Mouse (Mus musculus) CD4-positive, CD25-positive, alpha-beta regulatory T cell, adult 2 months (primary cell): Measurements from ENCODE around the gene Sema4f.

ENCODE experiments used
- DNase-seq: peaks from one replicate; pipeline ENCODE4 v3.0.0-alpha.2; 2012; ENCODE audit warnings: low read depth, low spot score

The Sema4f gene

DNA sequence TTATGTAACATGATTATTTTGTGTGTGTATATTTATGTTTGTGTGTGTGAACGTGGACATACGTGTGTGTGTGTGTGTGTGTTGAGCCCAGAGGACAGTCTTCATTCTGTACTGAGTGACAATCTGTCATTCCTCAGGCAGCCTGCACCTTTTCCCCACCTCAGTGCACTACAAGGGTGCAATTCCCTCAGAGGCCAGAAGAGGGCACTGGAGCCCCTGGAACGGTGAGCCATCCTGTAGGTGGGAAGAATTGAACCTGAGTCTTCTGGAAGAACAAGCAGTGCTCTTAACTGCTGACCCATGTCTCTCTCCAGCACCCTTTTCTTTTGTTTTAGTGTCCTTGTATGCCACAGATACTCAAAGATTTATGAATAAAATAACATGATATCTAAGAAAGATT, 23.7 kb downstream of the Sema4f start:
- peak; percentile 85 for DNase-seq

DNA sequence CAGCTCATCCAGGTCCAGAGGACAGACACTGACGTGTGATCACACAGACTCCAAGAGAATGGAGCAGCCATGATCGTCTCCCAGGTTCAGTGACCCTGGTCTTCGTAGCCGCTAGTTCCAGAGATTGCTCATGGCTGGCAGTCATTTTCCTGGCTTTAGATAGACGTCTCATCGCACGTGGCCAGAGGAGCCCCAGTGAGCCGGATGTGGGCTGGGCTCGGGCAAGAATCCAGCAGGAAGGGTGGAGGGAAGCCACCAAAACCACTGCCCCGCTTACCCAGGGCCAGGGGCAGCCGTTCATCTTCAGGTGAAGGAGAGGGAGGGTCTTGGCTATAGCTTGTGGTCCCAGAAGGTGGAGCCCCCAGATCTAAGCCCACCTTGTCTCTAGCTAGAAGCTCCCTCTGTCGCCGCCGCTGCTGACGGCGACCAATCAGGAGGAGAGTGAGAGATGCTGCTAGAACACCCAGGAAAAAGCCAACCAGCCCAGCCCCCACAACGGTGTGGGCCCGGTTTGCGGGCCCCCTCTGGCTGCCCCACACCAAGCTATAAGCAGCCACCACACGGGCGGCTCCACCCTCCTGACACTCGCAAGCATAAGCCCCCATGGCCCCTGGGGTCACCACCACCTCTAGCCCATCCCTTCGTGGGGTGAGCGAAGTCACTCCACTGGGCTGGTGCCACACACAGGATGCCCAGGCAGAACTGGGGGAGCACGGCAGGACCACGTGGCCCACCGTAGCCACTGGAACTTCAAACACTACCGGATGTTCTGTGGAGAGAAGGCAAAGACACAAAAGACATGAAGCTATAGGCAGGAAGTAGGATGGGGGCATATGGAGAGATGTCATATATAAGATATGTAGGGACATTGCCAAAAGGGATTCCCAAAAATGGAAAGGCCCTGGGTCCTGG, 26.0 kb downstream of the Sema4f start:
- DNase-seq = peak; percentile 77

DNA sequence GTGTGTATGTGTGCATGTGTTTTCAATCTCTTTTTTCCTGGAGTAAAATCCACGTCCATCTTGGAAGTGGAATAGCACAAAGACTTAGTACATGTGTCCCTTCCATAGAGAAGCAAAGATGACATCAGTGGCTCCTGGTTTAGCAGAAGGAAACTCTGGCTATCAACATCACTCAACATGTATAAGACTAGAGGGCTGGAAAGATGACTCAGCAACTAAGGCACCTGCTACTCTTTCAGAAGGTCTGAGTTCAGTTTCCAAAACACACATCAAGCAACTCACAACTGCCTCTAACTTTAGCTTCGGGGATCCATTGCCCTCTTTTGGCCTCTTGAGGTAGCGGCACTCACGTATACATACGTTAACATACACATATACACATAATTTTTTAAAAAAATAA, 28.3 kb downstream of the Sema4f start:
- no peak for DNase-seq

GRCm38 (mm10) chr6:82909136-82909855, 30.3 kb downstream of the Sema4f start:
- DNase-seq = peak; percentile 85

- no peak for DNase-seq
These were observed 31.5 kb downstream of the Sema4f start for GRCm38 (mm10) chr6:82908034-82908433.

DNA sequence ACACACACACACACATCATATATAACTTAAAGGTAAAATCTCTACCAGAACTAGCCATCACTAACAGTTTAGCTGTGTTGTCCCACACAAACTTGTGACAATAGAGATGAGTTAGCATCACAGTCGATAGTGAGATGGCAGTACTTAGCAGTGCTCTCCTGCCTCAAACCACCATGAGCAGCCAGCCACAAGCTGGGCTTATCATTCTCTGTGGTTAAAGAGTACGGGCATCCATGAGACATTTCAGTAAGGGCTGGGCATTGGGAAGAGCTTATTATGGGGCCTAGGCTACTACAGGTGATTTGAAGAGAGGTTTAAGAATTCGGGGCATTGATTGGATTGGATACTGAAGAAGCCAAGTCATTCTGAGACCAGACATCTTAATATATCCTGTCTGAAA, 32.6 kb downstream of the Sema4f start:
- DNase-seq = no peak

DNA sequence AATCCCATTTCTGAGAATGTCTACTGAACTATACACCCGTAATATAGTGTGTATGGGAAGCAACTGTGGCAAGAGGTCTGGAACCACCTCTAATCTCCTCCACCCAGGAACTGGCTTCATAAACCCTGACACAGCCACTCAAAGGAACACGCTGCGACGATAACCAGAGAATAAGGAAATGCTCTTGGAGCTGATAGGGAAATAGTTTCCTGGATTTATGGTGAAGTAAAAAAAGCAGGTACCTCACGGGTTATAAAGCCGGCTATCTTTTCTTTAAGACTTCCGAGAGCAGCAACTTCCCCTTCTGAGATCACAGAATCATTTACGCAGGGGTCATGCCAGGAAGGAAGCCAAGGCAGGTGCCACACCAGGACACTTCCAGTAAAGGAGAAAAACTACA, 37.0 kb downstream of the Sema4f start:
- DNase-seq = no peak

DNA sequence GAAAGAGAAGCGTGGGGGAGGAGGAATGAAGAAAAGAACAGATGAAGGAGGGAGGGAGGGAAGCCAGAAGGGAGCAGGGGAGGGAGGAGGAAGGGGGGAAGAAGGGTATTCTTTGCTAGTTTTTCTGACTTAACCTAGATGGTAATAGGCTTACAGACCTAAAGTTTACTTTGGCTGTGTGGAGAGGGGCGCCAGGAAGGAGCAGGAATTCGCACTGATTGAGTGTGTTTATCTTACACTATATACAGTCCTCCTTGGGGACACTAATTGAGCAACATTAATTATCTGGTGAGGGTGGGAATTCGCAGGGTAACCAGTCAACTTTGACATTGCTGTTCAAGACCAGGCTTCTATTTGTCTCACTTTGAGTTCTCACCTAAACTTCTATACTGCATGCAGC, 40.8 kb downstream of the Sema4f start:
- DNase-seq = no peak

DNA sequence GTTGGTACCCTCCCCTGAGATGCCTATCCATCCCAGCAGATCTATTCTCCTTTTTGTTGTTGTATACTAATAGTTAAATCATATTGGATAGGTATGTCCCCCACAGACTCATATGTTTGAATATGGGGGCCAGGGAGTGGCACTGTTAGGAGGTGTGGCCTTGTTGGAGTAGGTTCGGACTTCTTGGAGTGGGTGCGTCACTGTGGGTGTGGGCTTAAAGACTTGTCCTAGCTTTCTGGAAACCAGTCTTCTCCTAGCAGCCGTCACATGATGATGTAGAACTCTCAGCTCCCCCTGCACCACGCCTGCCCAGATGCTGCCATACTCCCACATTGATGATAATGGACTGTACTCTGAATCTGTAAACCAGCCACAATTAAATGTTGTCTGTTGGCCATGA, 41.3 kb downstream of the Sema4f start:
- DNase-seq = no peak

- no peak for DNase-seq
These were observed 42.3 kb downstream of the Sema4f start for GRCm38 (mm10) chr6:82897311-82897710.

DNA sequence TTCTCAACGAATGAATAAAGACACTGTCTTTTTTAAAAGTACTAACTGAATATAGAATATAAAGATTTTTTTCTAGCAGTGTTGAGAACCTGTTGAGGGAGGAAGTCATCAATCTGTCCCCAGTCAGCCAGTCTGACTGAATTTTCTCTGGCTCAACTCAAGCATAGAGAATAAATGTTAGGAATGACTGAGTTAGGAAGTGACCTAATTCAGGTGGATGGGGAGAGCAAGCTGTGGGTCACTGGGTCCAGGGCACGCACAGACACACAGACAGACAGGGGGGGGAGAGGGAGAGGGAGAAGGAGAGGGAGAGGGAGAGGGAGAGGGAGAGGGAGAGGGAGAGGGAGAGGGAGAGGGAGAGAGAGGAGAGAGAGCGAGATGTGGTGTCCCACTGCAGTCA, 46.2 kb downstream of the Sema4f start:
- no peak for DNase-seq

GRCm38 (mm10) chr6:82892540-82892939, 47.0 kb downstream of the Sema4f start:
- peak; percentile 36 for DNase-seq

DNA sequence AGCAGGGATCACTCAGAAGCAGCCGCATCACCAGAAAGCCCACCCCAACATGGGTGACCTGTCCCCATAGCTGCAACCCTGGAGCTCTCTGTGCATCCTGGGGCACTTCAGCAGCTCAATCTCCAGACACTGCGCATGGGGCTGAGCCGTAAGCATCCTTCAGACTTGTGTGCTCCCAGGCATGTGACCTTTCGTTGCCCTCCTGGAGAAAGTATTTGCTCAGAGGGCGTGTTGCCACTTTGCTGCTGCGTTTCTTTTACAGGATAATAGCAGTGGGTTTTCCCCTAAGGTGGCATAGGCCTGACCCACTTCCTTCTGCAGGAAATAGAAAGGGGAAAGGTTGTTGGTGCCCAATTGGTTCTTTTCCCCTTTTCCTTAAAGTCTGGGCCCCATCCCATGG, 48.1 kb downstream of the Sema4f start:
- DNase-seq = peak; percentile 43

GRCm38 (mm10) chr6:82886330-82886729, 53.2 kb downstream of the Sema4f start:
- no peak for DNase-seq

DNA sequence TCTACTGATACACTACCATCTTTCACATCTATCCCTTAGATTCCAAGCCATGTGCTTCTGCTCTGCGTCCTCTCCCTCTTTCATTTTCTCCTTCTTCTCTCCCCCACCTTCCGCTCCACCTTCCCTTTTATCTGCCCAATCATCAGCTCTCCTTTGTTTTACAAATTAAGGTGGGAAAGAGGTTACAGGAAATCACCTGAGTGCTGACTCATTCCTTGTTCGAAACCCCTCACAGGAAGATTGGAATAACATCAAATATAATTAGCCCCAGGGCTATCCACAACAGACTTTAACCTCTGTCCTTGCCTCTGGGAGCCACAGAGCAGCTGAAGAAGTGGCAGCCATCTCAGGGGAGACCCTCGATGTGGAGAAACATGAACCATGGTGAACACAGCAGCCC, 53.7 kb downstream of the Sema4f start:
- DNase-seq = no peak

DNA sequence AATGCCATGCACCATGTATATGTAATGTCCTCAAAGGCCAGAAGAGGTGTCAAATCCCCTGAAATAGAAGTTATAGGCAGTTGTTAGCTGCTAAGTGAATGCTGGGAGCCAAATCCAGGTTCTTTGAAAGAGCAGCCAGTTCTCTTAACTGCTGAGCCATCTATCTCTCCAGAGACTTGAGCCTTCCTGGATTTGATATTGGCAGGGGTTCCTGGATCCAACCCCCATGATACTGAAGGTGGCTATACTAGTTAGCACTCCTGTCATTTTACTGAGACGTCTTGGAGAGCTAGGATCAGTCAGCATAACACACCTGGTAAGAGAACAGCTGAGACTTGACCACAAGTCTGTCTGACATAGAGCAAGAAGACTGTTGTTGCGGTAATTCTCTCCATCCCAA, 54.1 kb downstream of the Sema4f start:
- DNase-seq = no peak

DNA sequence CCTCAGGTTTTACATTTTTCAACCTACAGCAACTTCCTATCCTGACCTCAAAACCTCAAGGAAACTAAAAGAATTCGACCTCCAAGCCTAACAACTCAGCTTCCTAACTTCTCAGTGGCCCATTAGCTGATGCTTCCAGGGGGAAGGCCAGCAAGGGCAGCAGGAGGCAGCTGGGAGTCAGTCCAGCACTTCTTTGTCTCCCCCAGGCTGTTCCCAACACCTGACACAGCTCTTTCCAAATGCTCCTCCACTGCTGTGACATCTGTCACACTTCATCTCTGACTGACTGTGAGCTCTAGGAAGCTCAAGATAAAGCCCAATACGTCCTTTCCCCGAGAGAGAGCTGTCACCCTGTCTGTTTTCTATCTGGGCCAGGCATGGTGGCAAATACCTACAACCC, 55.0 kb downstream of the Sema4f start:
- no peak for DNase-seq

GRCm38 (mm10) chr6:82881485-82882096, 58.0 kb downstream of the Sema4f start:
- DNase-seq = peak; percentile 63

DNA sequence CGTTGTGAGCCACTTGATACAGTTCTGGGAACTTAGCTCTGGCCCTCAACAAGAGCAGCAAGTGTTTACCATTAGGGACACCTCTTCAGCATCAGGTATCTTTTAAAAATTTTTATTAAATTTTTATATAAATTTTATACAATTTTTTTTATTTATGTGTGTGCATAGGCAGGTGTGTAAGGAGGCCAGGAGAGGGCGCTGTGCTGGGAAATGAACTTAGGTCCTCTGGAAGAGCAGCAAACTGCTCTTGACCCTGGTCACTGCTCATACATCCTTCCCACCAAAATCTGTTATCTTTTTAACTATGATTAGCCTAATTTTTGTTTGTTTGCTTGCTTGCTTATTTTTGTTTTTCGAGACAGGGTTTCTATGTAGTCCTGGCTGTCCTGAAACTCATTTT, 58.8 kb downstream of the Sema4f start:
- peak; percentile 60 for DNase-seq

GRCm38 (mm10) chr6:82879463-82880089, 60.0 kb downstream of the Sema4f start:
- no peak for DNase-seq

DNA sequence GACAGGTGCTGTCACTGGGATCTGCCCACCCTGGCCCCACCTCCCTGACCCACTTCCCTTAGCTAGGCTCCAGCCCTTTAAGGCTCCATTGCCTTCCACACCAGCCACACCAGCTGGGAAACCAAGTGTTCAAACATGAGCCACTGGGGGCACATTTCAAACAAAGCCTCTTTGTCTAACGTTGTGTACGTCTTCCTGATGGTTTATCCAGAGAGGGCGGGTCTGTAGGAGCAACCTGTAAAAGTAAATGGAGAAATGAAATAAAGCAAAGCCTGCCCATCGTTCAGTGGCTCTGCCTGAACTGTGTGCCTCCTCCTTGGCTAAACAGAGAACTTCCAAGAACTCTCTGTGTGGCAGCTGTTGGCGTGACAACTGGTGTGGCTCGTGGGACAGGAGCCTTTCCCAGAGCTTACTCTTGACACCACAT, 64.0 kb downstream of the Sema4f start:
- no peak for DNase-seq

DNA sequence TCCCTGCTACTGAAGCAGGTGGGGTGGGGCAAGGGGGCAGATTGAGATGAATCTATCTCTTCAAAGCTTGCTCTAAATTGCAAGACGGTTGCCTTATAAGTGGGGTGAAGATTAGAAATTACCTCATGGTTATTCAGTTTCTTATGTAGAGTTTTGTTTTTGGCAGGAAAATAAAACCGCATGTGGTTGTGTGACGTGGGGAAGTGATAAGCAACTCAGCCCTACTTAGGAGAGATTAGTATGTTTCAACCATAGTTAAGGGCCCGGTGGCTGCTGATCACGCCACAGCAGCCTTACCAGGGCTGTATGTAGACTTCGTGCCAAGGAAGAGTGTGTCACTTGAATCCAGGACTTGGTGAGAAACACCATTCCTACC, 67.2 kb downstream of the Sema4f start:
- DNase-seq = peak; percentile 67
